Mouse (Mus musculus): ENCODE measurements at regions not wholly inside any gene's neighbourhood (a gene's known extent, or its start where the extent isn't known, plus 50 kb on each side); places are given as distances from the start of the nearest gene placed in this dataset.

GRCm38 (mm10) chr7:117103035-117103434, 277.7 kb upstream of the Xylt1 start:
- no peak for DNase-seq (ENCODE audit: low spot score)

GRCm38 (mm10) chr7:117106691-117107191, 274.0 kb upstream of the Xylt1 start:
- no peak for DNase-seq (ENCODE audit: low spot score)

- DNase-seq (ENCODE audit: low spot score): no peak
Measured at GRCm38 (mm10) chr7:117108391-117108790, 272.4 kb upstream of the Xylt1 start.

- DNase-seq (ENCODE audit: low spot score): no peak
Measured at GRCm38 (mm10) chr7:117127728-117128127, 253.1 kb upstream of the Xylt1 start.

GRCm38 (mm10) chr7:117134869-117135268, 245.9 kb upstream of the Xylt1 start:
- DNase-seq (ENCODE audit: low spot score): no peak

- DNase-seq (ENCODE audit: low spot score): no peak
Measured at GRCm38 (mm10) chr7:117138681-117139080, 242.1 kb upstream of the Xylt1 start.

- peak; percentile 35 for DNase-seq (ENCODE audit: low spot score)
Measured at GRCm38 (mm10) chr7:117139245-117139970, 241.4 kb upstream of the Xylt1 start.

- DNase-seq (ENCODE audit: low spot score): no peak
Measured at GRCm38 (mm10) chr7:117139971-117140247, 240.9 kb upstream of the Xylt1 start.

- no peak for DNase-seq (ENCODE audit: low spot score)
Measured at GRCm38 (mm10) chr7:117146809-117147208, 234.0 kb upstream of the Xylt1 start.

- no peak for DNase-seq (ENCODE audit: low spot score)
Measured at GRCm38 (mm10) chr7:117150355-117150754, 230.4 kb upstream of the Xylt1 start.

GRCm38 (mm10) chr7:117153826-117154550, 226.8 kb upstream of the Xylt1 start:
- no peak for DNase-seq (ENCODE audit: low spot score)

- no peak for DNase-seq (ENCODE audit: low spot score)
Measured at GRCm38 (mm10) chr7:117161193-117161908, 219.4 kb upstream of the Xylt1 start.

GRCm38 (mm10) chr7:117174811-117175422, 205.9 kb upstream of the Xylt1 start:
- no peak for DNase-seq (ENCODE audit: low spot score)

GRCm38 (mm10) chr7:117184011-117184410, 196.8 kb upstream of the Xylt1 start:
- DNase-seq (ENCODE audit: low spot score): no peak

GRCm38 (mm10) chr7:117185891-117186290, 194.9 kb upstream of the Xylt1 start:
- no peak for DNase-seq (ENCODE audit: low spot score)

GRCm38 (mm10) chr7:117196611-117197010, 184.2 kb upstream of the Xylt1 start:
- DNase-seq (ENCODE audit: low spot score): no peak

- DNase-seq (ENCODE audit: low spot score): no peak
Measured at GRCm38 (mm10) chr7:117226294-117226693, 154.5 kb upstream of the Xylt1 start.

GRCm38 (mm10) chr7:117229619-117230018, 151.2 kb upstream of the Xylt1 start:
- no peak for DNase-seq (ENCODE audit: low spot score)

- DNase-seq (ENCODE audit: low spot score): no peak
Measured at GRCm38 (mm10) chr7:117256819-117257218, 124.0 kb upstream of the Xylt1 start.

- no peak for DNase-seq (ENCODE audit: low spot score)
Measured at GRCm38 (mm10) chr7:117258557-117258956, 122.2 kb upstream of the Xylt1 start.

- no peak for DNase-seq (ENCODE audit: low spot score)
Measured at GRCm38 (mm10) chr7:117259151-117259550, 121.6 kb upstream of the Xylt1 start.

- no peak for DNase-seq (ENCODE audit: low spot score)
Measured at GRCm38 (mm10) chr7:117259674-117260294, 121.0 kb upstream of the Xylt1 start.

All from heart, adult 8-10 months (tissue).